Mouse (Mus musculus) forebrain, embryonic 14.5 days (tissue): ENCODE data around the gene Slc25a41. TPM values are rescaled to one million over a fixed set of nuclear protein-coding genes. Genes with fewer than 3 reads are reported as not detected.

Source experiments
- polyA plus RNA-seq: library from polyadenylated mRNA; unstranded; fragments of >200 nt; fragmentation: Nextera tagmentation; extraction: Ambion mirVana; gene quantifications from 2 replicates; pipeline ENCODE4 v1.2.1, GENCODE M21; 2014

The Slc25a41 gene
- polyA plus RNA-seq, 1 experiment from 2014 or later: not detected

Other genes with a start within 250 kb of the Slc25a41 start
- gene Rfx2, start 210.6 kb downstream of the Slc25a41 start, polyA plus RNA-seq: 2.2 and 3.2 TPM in 2 replicates
- not detected in 2 replicates for gene Acsbg2, start 167.2 kb downstream of the Slc25a41 start, polyA plus RNA-seq
- gene 1700061G19Rik, start 166.2 kb downstream of the Slc25a41 start, polyA plus RNA-seq: 0.08 and 0.19 TPM in 2 replicates
- gene Mllt1, start 106.2 kb downstream of the Slc25a41 start, polyA plus RNA-seq: 45.6 and 52.3 TPM in 2 replicates
- gene Acer1, start 59.5 kb downstream of the Slc25a41 start, polyA plus RNA-seq: not detected in 2 replicates
- 173 and 209 TPM in 2 replicates for gene Clpp, start 51.3 kb downstream of the Slc25a41 start, polyA plus RNA-seq
- gene Alkbh7, start 44.3 kb downstream of the Slc25a41 start, polyA plus RNA-seq: 41.9 and 44.8 TPM in 2 replicates
- gene Pspn, start 41.6 kb downstream of the Slc25a41 start, polyA plus RNA-seq: 0.70 TPM in 2 replicates
- 70.7 and 78.9 TPM in 2 replicates for gene Gtf2f1, start 30.4 kb downstream of the Slc25a41 start, polyA plus RNA-seq
- gene Gm17949, start 30.2 kb downstream of the Slc25a41 start, polyA plus RNA-seq: 0.14 and 0.37 TPM in 2 replicates
- 24.6 and 26.0 TPM in 2 replicates for gene Khsrp, start 10.1 kb downstream of the Slc25a41 start, polyA plus RNA-seq
- 1.9 and 2.0 TPM in 2 replicates for gene Crb3, start 17.5 kb upstream of the Slc25a41 start, polyA plus RNA-seq
- 25.7 and 27.2 TPM in 2 replicates for gene Slc25a23, start 18.2 kb upstream of the Slc25a41 start, polyA plus RNA-seq
- 3.6 and 4.1 TPM in 2 replicates for gene Dennd1c, start 36.9 kb upstream of the Slc25a41 start, polyA plus RNA-seq
- gene Tubb4a, start 46.1 kb upstream of the Slc25a41 start, polyA plus RNA-seq: 229 and 249 TPM in 2 replicates
- 6.7 and 7.7 TPM in 2 replicates for gene Tnfsf9, start 63.7 kb upstream of the Slc25a41 start, polyA plus RNA-seq
- gene Cd70, start 108.1 kb upstream of the Slc25a41 start, polyA plus RNA-seq: 0.27 and 0.50 TPM in 2 replicates
- gene Tnfsf14, start 152.5 kb upstream of the Slc25a41 start, polyA plus RNA-seq: not detected in 2 replicates
- gene C3, start 186.5 kb upstream of the Slc25a41 start, polyA plus RNA-seq: 0.71 and 0.90 TPM in 2 replicates
- gene Gpr108, start 206.8 kb upstream of the Slc25a41 start, polyA plus RNA-seq: 19.3 and 19.6 TPM in 2 replicates
- 10.4 and 11.8 TPM in 2 replicates for gene Trip10, start 207.8 kb upstream of the Slc25a41 start, polyA plus RNA-seq
- 0.95 and 1.2 TPM in 2 replicates for gene Vav1, start 237.4 kb upstream of the Slc25a41 start, polyA plus RNA-seq